Mouse (Mus musculus): ENCODE measurements around the gene Ccl28.

DNA sequence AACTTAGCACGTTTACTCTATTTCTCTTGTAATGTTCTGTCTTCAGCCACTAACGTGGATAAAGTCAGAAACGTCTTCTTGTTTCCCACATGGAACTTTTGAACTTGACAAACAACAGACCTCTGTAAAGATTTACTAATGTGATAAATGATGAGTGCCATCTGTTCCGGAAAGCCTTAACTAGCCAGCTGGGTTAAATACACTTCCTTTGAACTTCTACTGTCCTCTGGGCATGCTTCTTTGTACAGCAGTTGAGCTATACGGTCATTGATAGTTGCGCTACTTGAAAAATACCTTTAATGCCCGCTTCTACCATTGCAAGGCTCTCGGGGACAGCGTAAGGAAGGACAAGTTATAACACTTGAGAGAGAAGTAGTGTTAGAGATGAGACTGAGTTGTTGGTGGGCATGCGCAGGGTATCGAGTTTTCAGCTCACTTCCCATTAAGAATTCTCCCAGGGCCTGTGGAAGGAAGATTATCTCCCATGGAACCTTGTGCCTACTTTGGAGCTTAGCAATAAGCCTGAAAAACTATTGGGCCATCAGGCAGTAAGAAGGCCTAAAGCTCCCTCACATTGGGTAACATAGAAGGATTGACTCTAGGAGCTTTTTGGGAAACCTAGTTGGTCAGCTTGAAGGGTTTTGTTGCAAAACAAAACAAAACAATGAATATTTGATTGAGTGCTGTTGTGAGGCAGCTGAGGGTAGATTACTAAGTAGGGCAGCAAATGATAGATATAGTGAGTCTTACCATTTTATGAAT is 61.0 kb downstream of the Ccl28 start:
- no peak for TF ChIP-seq POLR2A (IDR thresholded peaks at IDR 0.05; ENCODE audit: borderline replicate concordance, low read depth, low read length)
- TF ChIP-seq CTCF (IDR thresholded peaks at IDR 0.05; ENCODE audit: low read depth, low read length), result no peak

Data from bone marrow macrophage, adult 2 months (primary cell).